Mouse (Mus musculus): ENCODE measurements around the gene Tm6sf1. TPM values are rescaled to one million over a fixed set of nuclear protein-coding genes. Genes with fewer than 3 reads are reported as not detected.

Tm6sf1 gene
- total and polyA plus RNA-seq, 3 experiments, result 0.35 to 8.6 TPM; not detected in 1

GRCm38 (mm10) chr7:81840661-81841181 lies 18.1 kb upstream of the Tm6sf1 start:
- H3K27me3 ChIP-seq (ENCODE audit: control insufficient read depth in 1 of 2, insufficient read depth in 2 of 2, low read length in 2 of 2), result peaks cover 0 to 5% of the 10 kb centered on the region in 2 experiments; a peak in 1 of 4 replicates
- no peak for DNase-seq (ENCODE audit: low read depth, low spot score)
- H3K9ac ChIP-seq (ENCODE audit: control insufficient read depth, low read depth, low read length, poor library complexity, severe bottlenecking), result no peak overlapping the region
- no peak for TF ChIP-seq SIN3A (IDR thresholded peaks at IDR 0.05; ENCODE audit: low read length)
- no peak for TF ChIP-seq CTCF (IDR thresholded peaks at IDR 0.05 in 2 of 3, conservative IDR thresholded peaks at IDR 0.05 in 1 of 3; ENCODE audit: control insufficient read depth in 1 of 3, insufficient read depth in 1 of 3, low read depth in 2 of 3, low read length in 3 of 3, poor library complexity in 1 of 3, severe bottlenecking in 1 of 3)
- TF ChIP-seq USF2 (IDR thresholded peaks at IDR 0.05; ENCODE audit: borderline replicate concordance in 1 of 2, insufficient read depth in 1 of 2, low read depth in 1 of 2, low read length in 2 of 2), result no peak
- TF ChIP-seq MAX (IDR thresholded peaks at IDR 0.05; ENCODE audit: low read length), result no peak
- TF ChIP-seq CHD1 (IDR thresholded peaks at IDR 0.05; ENCODE audit: low read depth, low read length), result no peak
- no peak for TF ChIP-seq MEF2A (IDR thresholded peaks at IDR 0.05; ENCODE audit: extremely low read depth, insufficient replicate concordance, low read depth, low read length, poor library complexity, severe bottlenecking)
- TF ChIP-seq GABPA (IDR thresholded peaks at IDR 0.05; ENCODE audit: low read depth, low read length), result no peak
- TF ChIP-seq GATA1 (IDR thresholded peaks at IDR 0.05; ENCODE audit: low read depth, low read length), result no peak
- TF ChIP-seq NELFE (IDR thresholded peaks at IDR 0.05; ENCODE audit: low read depth, low read length), result no peak
- no peak for TF ChIP-seq MXI1 (IDR thresholded peaks at IDR 0.05; ENCODE audit: low read depth, low read length)
- no peak for TF ChIP-seq TBP (IDR thresholded peaks at IDR 0.05; ENCODE audit: low read depth, low read length)
- no peak for TF ChIP-seq TAL1 (IDR thresholded peaks at IDR 0.05; ENCODE audit: low read length)
- TF ChIP-seq NRF1 (IDR thresholded peaks at IDR 0.05; ENCODE audit: insufficient read depth, low read depth, low read length, poor library complexity, severe bottlenecking), result no peak
- no peak for TF ChIP-seq EP300 (IDR thresholded peaks at IDR 0.05; ENCODE audit: low read depth in 1 of 2, low read length in 2 of 2)
- no peak for TF ChIP-seq E2F4 (IDR thresholded peaks at IDR 0.05; ENCODE audit: borderline replicate concordance, low read depth, low read length)
- TF ChIP-seq BHLHE40 (IDR thresholded peaks at IDR 0.05; ENCODE audit: borderline replicate concordance, low read depth, low read length), result no peak
- H3K79me2 ChIP-seq (ENCODE audit: control insufficient read depth, insufficient read depth, low read length, poor library complexity), result no peaks in the 10 kb centered on the region
- no peak overlapping the region for H3K27ac ChIP-seq (ENCODE audit: control insufficient read depth, low read depth, low read length)
- no peaks in the 10 kb centered on the region for H3K4me1 ChIP-seq (ENCODE audit: control insufficient read depth in 1 of 2, insufficient read depth in 2 of 2, low read length in 2 of 2)
- no peaks in the 10 kb centered on the region for H3K36me3 ChIP-seq (ENCODE audit: control insufficient read depth in 1 of 2, insufficient read depth in 2 of 2, low read length in 2 of 2)
- no peaks in the 10 kb centered on the region for H3K9me3 ChIP-seq (replicated peaks; ENCODE audit: insufficient read depth, low read length)
- no peak overlapping the region for H3K4me3 ChIP-seq (ENCODE audit: control insufficient read depth in 1 of 2, insufficient read depth in 1 of 2, low read depth in 2 of 2, low read length in 2 of 2)

DNA sequence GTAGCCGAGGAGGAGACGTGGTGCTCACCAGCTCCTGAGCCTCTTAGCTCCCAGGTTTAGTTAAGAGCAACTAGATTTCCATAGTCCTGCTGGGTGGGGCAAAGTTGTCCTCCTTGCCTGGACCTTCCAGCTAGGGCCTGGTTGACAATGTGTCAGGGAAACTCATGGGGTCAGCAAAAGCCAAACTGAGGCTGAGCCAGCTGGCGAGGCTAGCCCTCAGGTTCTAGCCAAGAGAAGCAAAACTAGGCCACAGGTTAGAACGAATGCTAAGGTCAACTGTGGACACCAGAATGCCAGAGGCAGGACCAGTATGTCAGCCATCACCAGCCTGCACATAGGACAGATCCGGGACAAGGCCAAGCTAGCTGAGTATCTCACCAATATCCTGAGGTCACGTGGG lies 17.4 kb upstream of the Tm6sf1 start:
- Histone ChIP-seq H3K4me1 (ENCODE audit: control insufficient read depth in 1 of 2, insufficient read depth in 2 of 2, low read length in 2 of 2) (no peaks in the 10 kb centered on the region), H3K79me2 (ENCODE audit: control insufficient read depth, insufficient read depth, low read length, poor library complexity) (no peaks in the 10 kb centered on the region), H3K9me3 (replicated peaks; ENCODE audit: insufficient read depth, low read length) (no peaks in the 10 kb centered on the region), H3K27me3 (ENCODE audit: control insufficient read depth in 1 of 2, insufficient read depth in 2 of 2, low read length in 2 of 2) (peaks cover 0 to 5% of the 10 kb centered on the region in 2 experiments; a peak in 1 of 4 replicates), H3K27ac (ENCODE audit: control insufficient read depth, low read depth, low read length) (no peak overlapping the region), H3K4me3 (ENCODE audit: control insufficient read depth in 1 of 2, insufficient read depth in 1 of 2, low read depth in 2 of 2, low read length in 2 of 2) (no peak overlapping the region), H3K36me3 (ENCODE audit: control insufficient read depth in 1 of 2, insufficient read depth in 2 of 2, low read length in 2 of 2) (no peaks in the 10 kb centered on the region), H3K9ac (ENCODE audit: control insufficient read depth, low read depth, low read length, poor library complexity, severe bottlenecking) (no peak overlapping the region)
- no peak for DNase-seq (ENCODE audit: low read depth, low spot score)
- no peak for TF ChIP-seq POLR2A (IDR thresholded peaks at IDR 0.05; ENCODE audit: control insufficient read depth in 1 of 2, insufficient read depth in 1 of 2, low read depth in 1 of 2, low read length in 2 of 2, poor library complexity in 1 of 2)
- no peak for TF ChIP-seq RAD21 (IDR thresholded peaks at IDR 0.05; ENCODE audit: low read depth, low read length)
- TF ChIP-seq GATA1 (IDR thresholded peaks at IDR 0.05; ENCODE audit: low read depth, low read length), result no peak
- peak; percentile 54; the same call in 1 of the 2 replicates for TF ChIP-seq USF1 (IDR thresholded peaks at IDR 0.05; ENCODE audit: low read depth, low read length)
- no peak for TF ChIP-seq RCOR1 (IDR thresholded peaks at IDR 0.05; ENCODE audit: low read depth, low read length)
- no peak for TF ChIP-seq MYB (IDR thresholded peaks at IDR 0.05; ENCODE audit: low read depth, low read length)
